Mouse (Mus musculus): ENCODE results near the gene Ccl5. TPM values are rescaled to one million over a fixed set of nuclear protein-coding genes. Genes with fewer than 3 reads are reported as not detected.
"Not testable (repeated sequence)": the region's sequence is repeated elsewhere in the genome, so short reads cannot be mapped to it uniquely, and the experiment has no call there.

Gene Ccl5
- 25.5 TPM in 1 of 2 replicates, not detected in the other for total RNA-seq (2021)
- long read RNA-seq, experiment 1: 0 reads
- long read RNA-seq, experiment 2, partial matches to known transcripts: 0 of 2 reads
- long read RNA-seq, experiment 2, other reads (novel, unspliced or antisense): 0 of 2 reads

DNA sequence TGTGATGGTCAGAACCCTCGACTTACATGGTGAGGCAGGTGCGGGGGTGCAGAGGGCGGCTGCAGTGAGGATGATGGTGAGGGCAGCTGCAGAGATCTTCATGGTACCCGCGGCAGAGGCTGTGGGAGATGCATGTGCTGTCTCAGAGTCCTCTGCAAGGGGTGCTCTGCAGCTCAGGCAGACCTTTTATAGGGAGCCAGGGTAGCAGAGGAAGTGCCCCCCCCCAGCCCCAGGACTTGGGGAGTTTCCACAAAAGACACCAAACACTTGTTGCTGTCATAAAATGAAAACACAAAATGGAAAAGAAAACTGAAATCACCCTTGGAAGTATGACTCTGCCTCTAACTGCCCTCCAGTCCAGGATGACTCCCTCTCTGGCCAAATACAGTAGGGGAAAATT lies at the start of gene Ccl5:
Ccl5 (minus strand) TSS at position 159 of the 400 bp plus-strand sequence.
- DNase-seq: no peak

DNA sequence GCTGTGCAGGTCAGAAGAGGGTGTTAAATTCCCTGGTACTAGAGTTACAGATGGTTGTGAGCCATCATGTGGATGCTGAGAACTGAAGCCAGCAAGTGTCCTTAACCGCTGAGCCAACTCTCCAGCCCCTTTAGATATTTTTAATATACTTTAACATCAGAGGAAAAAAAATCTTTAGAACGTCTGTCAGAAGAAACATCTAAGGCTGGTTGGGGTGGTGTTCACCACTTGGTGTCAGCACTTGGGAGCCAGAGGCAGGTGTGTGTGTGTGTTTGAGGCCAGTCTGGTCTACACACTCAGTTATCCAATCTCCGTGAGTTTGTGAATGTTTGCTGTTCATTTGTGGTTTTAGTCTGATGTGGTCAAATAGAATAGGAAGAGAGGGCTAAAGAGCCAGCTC lies 48.7 kb upstream of the Ccl5 start:
- no peak for DNase-seq

DNA sequence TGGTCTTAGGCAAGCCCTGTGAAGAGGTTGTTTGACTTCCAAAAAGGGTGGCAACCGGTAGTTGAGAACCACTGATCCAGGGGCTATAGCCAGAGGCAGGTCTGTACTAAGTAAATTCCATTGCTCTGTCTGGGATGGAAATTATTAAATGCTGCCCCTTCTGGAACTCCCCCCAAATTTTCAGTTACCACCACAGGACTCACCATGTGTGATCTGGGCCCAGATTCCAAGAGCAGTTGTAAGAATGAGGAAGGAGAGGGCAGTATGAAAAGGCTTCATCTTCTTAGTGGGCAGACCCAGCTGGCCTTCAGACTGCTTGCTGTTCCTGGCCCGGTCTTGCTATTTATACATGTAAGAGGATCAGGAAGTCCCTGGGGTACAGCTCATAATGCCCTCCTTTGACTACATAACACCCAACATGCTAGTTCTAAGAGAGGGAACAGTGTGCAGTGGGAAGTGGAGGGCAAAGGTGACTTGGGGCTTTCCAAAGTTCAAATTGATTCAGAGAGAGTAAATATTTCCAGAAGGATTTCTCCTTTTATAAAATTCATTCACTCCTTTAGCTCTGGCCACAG lies 48.0 kb upstream of the Ccl5 start, which contains the start of gene Ccl9:
Ccl9 (minus strand) TSS at position 451 of the 575 bp plus-strand sequence.
- DNase-seq: no peak

DNA sequence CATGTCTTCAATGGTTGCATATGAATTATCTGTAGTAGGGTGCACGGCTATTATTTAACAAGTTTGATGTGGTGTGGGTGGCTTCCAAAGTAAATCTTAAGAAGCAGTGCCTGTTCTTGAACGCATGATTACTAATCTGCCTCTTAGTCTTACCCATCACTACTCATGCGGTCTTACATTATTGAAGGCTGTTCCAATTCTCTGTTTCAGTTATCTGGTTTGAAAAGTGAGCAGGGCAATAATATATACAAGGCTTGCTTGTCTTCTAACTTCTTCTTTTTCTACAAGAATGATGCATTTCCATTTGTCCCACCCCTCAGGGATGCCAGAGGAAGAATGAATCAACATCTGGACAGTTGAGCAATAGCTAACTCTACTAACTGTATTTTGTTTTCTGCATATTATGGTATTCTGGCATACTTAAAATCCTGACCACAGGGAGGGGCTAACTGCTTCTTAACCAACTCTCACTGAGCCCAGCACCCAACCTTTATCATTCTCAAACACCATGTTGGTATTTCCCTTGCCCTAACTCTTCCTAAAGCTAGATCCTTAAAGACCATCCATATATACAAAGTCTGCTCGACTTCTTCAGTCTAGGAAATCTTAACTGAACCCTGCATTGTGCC lies 46.7 kb upstream of the Ccl5 start:
- no peak for DNase-seq

DNA sequence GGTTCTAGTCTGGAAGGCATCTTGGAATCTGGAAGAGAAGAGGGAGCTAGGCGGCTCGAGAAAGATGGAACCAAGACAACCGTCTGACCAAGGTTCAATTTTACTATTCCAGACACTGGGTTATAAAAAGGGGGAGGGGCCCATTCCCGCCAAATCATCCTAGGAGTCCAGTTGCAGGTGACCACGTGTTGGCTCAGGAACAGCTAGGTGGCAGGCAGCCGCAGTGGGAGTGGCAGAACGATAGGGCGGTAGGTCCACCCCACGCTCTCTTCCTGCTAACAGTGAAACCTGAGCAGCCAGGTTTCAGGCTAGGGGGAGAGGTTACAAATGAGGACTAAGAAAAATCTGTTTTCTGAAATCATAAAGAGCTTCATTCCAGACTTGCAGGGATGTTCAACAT lies 42.5 kb upstream of the Ccl5 start:
- DNase-seq: no peak

DNA sequence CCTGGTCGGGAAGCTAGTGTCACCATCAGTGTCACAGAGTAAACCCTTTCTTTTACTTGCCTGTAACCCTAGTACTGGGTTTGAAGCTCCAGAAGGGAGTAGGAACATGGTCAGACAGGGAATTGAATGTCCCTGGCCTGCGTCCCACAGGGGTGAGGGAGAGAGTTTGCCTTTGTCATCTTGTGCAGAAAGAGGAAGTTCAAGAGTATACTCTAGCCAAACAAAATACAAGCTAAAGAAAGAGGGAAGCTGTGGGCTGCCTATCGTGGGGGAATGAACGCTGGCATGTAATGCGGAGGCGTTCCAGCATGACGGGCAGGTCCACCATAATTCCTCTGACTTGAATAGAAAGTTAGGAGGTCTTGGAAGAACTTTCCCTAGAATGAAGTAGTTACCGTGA lies 41.9 kb upstream of the Ccl5 start:
- DNase-seq: peak; percentile 46

DNA sequence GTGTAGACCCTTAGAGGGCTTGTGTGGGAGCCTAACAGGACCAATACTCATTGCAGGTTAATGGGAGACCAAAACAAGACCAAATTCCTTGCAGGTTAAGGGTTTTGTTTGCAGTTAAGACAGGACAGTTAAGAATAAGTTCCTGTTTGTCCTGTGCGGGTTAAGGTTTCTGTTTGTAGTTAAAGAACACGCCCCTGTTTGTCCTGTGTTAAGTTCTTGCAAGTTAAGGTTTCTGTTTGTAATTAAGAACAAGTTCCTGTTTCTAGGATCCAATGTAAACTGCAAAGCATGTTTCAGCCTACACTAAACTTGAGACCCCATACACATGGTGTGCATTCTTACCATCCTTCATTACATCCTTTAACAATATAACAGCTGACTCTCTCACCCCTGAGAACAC lies 39.9 kb upstream of the Ccl5 start:
- DNase-seq: no peak

DNA sequence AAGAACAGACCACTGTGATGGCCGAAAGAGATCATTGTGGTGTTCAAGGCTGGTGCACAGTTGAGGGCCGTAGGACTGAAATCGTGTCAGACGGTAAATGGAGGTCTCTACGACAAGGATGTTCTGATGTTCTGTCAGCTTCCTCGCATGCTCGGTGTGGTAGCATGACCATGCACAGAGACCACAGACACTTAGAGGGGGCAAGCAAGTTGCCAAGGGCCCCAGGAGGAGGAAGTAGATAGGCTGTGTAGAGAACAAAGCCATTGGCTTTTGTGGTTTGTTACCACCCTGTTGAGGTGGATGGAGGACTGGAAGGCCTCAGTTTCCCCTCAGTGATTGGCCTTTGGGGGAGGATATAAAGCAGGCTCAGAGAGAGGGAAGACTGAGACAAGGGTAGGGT lies 38.9 kb upstream of the Ccl5 start:
- no peak for DNase-seq

DNA sequence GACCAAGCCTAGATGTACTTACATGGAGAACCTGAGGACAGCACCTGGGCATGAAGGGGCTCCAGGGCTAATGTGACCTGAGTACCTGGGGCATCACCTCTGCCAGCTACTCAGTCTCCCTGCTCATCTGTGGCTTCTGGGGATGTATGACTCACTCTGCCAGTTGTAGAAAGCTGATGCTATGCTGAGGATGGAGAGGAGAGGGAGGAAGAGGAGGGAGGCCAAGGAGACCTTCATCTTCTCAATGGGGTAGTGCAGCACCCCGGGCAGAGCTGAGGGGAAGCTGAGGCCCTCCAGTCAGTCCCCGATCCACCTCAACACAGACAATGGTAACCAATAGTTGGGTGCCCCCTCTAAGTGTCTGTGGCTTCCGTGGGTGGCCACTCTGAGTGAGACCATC lies 38.5 kb upstream of the Ccl5 start:
- DNase-seq: no peak

DNA sequence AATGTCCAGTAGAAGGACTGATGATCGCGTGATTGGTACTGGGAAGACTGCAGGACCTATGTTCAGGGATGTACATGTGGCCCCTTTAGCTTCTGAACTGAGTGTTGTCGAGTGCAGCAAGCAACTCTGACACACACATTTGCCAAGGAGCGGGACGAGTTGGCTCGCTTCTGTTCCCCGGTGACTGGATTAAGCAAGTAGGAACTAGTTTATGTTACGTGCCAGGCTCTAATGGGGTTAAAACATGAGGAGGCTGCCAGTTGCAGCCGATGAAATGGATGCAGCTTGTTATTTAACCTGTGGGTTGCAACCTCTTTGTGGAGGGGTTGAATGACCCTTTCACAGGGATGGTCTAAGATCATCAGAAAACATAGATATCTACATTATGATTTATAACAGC lies 37.7 kb upstream of the Ccl5 start:
- peak; percentile 21 for DNase-seq

DNA sequence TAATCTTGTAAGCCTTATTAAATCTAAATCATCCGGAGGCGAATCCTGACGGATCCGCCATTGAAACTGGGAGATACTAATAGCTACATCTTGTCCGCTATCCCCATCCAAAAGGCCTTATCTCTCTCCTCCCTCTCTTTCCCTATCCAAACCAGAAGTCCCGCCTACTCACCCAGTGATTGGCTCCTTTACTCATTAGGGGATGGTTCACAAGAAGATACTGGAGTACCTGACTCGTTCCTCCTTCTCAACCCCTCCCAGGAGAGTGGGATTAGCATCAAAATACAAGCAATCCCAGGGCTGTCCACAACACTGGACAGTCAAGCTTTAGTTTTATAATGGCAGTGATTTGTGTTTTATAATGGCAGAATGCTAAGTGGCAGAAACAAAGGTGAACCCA lies 37.0 kb upstream of the Ccl5 start:
- no peak for DNase-seq

DNA sequence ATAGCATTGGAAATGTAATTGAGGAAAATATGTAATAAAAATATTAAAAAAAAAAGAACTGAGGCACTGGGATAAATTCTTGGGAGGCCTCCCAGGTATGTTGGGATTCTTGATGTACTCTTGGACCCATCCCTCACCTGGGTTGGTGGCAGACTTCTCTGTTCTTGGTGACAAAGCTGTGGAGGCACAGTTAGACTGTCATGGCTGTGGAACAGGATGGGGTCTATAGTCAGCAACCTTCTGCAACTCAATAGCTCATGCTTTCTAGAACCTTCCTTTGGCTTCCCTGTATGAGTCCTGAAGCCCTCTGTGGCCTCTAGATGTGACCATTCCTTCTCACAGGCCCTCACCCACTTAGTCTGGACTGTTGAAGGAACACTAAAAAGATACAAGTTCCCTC lies 36.3 kb upstream of the Ccl5 start:
- DNase-seq: no peak

DNA sequence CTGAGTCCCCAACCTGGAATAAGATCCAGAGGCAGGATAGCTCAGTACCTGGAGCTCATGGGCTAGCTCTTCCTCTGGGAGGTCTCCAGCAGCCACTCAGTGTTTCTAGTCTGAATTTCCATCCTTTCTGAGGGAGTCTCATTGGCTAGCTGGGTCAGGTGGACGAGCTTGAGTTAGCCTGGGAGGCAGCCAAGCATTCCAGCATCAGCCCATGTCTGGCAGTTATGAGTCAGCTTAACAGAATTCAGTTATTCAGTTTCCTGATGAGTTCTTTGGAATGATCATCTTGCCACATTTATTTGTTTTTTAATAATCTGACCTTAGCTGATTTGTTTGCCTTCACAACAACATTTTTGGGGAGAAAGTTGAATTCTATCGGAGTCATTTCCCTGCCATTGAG lies 33.4 kb upstream of the Ccl5 start:
- peak; percentile 54 for DNase-seq

DNA sequence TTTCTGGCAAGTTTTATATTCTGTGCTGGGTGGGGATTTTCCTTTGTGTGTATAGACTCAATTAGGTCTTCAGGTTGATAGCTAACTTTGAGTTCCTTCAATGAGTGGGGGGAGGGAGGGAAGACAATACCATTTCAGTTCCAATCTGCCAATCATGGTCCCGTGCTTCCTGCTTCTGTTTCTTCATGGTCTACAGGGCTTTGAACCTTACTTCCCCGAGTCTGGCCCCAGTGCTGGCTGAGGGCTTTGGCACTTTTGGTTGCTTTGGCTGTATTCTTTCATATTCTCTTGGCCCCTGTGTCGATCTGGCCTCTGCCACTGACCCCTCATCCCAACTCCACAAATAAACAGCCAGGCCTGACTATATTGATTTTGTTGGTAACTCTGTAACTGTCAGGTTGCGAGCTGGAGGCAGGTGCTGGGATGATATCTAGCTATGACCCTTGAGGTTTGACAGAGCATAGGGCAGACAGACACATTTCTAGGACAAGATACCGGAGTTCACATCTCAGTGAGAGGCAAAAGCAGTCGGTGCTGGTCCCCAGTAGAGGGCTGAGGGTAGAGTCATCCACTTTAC lies 32.1 kb upstream of the Ccl5 start:
- DNase-seq: no peak

DNA sequence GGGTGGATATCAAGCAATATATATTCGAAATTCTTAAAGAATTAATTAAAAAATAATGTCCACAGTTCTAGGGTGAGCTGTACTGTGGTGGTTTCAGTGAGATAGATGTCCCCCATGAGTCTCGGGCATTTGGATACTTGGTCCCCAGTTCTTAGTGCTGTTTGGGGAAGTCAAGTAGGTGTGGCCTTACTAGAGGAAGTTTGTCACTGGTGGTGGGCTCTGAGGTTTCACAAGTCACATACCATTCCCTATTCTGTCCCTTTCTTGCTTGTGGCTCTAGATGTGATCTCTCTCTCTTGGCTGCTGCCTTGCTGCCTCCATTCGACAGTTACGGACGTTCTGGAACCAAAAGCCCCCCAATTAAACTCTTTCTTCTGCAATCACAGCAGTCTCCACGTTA lies 30.1 kb upstream of the Ccl5 start:
- DNase-seq: no peak

DNA sequence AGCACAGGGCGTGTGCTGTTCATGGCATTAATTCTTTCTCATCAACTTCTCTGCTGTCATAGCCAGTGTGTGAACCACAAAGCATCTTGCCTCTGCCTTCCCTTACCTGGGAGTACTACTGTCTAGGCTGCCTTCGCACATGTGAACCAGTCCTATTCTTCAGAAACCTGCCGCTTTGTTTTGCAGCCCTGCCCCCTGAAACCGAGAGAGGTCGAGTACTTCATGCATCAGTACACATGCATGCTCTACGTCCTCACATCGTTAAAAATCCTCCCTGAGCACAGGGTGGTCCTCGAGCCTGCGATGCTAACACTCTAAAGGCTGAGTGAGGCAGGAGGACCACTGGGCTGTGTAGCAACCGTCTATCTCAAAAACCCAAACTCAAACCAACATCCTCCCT lies 26.8 kb upstream of the Ccl5 start:
- no peak for DNase-seq

DNA sequence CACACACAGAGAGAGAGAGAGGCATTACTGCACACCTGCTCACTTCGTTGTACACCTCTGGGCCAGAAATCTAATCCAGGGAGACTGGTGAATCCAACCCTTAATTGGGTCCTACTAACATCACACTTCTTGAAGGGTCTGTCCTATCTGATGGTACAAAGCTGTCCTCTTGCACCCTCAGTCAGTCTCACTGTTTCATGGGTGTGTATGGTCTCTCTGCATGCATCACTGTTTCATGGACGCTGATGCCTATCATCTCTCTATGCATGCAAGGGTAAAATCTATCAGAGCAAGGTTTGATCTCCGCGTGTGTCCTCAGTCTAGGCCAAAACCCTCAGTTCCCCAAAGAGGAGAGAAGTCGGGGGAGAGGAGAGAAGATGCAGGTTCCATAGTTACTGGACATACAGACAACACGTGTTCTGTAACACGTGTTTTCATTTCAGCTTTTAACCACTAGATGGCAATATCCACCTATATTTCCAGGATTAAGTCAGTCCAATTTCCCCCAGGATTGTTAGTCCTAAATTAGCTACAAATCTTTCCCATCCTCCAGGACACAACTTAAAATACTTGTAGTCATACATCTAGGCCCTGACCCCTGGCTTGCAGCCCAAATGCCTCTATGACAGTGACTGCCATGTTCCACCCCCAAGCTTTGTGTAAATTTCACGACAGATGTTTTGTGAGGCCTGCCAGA lies 25.9 kb upstream of the Ccl5 start:
- DNase-seq: peak; percentile 35

DNA sequence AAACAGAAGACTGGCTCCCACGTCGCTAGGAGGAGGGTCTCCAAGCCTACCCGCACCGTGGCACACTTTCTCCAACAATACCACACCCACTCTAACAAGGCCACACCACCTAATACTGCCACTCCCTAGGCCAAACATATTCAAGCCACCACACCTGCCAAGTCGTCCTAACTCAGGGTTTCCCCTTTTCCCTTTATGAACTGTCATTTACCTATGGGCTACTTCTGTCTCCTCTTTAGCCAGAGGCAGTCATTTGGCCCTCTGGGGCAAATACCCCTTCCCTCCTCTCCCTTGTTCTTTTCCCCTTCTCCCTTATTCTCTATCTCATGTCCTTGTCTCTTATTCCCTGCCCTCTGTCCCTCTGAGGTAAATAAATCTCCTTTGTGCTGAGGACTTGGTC lies 21.4 kb upstream of the Ccl5 start:
- no peak for DNase-seq

DNA sequence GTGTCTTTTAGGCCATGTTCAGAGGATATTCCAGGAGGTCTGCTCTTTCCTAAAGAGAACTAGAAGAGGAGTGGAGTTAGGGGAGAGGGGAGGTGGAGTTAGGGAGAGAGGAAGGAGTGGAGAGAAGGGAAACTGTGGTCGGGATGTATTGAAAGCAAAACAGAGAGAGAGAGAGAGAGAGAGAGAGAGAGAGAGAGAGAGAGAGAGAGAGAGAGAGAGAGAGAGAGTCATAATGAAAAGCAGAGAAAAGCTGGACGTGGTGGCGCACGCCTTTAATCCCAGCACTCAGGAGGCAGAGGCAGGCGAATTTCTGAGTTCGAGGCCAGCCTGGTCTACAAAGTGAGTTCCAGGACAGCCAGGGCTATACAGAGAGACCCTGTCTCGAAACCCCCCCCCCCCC lies 20.7 kb upstream of the Ccl5 start:
- DNase-seq: not testable (repeated sequence)

DNA sequence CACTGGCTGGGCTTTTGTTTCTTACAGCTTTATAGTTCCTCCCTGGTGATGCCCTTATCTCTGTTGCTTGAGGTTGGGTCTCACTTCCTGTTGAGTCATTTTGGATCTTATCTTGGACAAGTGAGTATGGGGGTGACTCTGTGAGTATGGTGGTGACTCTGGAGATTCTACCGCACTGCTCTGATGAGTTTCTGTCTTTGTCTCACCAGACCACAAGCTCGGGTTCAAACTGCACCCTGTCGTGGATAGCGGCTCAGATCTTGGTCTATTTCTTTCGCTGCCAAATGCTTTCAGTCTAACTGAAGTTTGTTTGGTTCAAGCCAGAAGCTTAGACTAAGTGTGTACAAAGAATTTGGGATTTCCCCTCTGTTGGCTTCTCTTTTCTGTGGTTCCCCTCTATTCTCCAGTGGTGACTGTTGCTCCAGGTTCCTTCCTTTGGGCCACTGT lies 19.9 kb upstream of the Ccl5 start:
- DNase-seq: no peak

DNA sequence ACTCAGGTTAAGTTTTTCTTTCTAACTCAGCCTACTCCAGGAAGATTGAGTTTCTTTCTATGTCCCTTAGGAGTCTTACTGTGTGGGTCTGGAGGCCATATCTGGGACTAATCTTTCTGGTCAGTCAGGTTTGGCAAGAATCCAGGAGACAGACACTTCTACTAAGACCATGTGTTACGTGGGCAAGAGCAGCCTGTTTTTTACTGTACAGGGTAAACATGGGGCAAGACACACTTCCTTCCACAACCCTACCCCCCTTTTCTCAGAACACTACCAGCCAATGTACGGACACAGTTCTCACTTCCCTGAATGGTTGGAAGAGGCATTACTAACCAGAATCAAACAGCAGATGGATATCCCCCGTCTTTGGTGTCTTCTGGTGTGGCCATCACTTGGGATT lies 13.9 kb upstream of the Ccl5 start:
- no peak for DNase-seq

DNA sequence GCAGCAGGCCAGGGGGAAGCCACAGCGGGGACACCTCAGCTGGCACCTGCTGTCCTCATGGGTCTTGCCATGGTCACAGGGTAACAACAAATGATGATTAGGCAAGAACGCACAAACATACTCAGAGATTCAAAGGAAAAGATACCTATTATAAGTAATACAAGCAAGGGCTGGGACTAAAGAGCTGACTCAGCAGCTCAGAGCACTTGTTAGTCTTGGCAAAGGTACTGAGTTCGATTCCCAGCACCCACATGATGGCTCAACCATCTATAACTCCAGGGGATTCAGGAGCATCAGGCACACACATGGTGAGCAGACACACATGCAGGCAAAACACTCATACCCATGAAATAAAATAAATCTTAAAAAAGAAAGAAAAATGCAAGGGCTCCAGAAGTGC lies 11.1 kb upstream of the Ccl5 start:
- DNase-seq: no peak

DNA sequence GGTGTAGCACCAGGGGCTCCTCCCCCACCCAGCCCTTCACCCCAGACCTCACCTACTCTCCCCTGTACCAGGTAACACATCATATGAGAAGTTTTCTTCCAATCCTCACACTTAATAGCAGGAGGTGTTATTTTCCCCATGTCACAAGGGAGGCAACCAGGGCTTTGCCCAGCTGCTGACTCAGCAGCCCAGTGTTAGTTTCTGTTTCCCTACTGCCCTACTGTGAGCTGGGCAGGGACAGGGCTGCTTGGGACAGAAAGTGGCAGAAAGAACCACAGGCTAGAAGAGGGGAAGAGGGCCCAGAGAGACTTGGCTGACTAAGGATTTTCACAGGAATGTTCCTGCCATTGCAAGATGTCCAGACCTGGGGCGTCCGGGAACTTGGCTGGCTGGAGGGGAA lies 10.6 kb upstream of the Ccl5 start:
- no peak for DNase-seq
